Comparison of ENCODE assay signal across 9 mouse cellular contexts in genomic region chr10:75106940-75107381, GRCm38 (mm10). TPM values are rescaled to one million over a fixed set of nuclear protein-coding genes. Genes with fewer than 3 reads are reported as not detected.
A peak's percentile ranks its signal among the peaks of the same experiment; 100 is the strongest.
DNase-seq lines count a peak whose midpoint lies in the region; ATAC-seq and TF ChIP-seq lines count a peak whose summit lies in the region.
"Had no signal": no experiment of that assay in that cellular context is flagged by ENCODE, and none has a peak within 500 bp of the region (broad histone marks: within the 10 kb centered on the region; RNA-seq: fewer than 3 reads in every experiment).

No protein-coding gene starts in this region.

- no peak overlapping the region; the same call in 1 of the 2 replicates for H3K9ac ChIP-seq in intestine, embryonic 15.5 days

- H3K27me3 ChIP-seq in intestine, embryonic 15.5 days (replicated peaks) = no peaks in the 10 kb centered on the region
- H3K27me3 ChIP-seq in myocyte (ENCODE audit: control insufficient read depth, insufficient read depth, insufficient read length) = no peaks in the 10 kb centered on the region

- peak; percentile 49 for DNase-seq in kidney, adult 9 months
- no peak for DNase-seq in kidney, adult 18-20 months
- DNase-seq in embryo, embryonic 9.5 days (ENCODE audit: extremely low spot score) = peak; percentile 37
- no peak for DNase-seq in adipocyte (ENCODE audit: low spot score)
- DNase-seq: layer of hippocampus, postnatal 36 days had no signal

- TF ChIP-seq POLR2A in myocyte (IDR thresholded peaks at IDR 0.05; ENCODE audit: insufficient read length, low read depth) = no peak

- no peak overlapping the region for H3K4me2 ChIP-seq in intestine, embryonic 15.5 days (replicated peaks)
- peak overlapping the region; percentile 26 for H3K4me2 ChIP-seq in myocyte (ENCODE audit: low read depth)

- no peak overlapping the region for H3K4me3 ChIP-seq in intestine, embryonic 15.5 days (replicated peaks)
- H3K4me3 ChIP-seq in myocyte = no peak overlapping the region

- H3K27ac ChIP-seq in intestine, embryonic 15.5 days = peak overlapping the region; percentile 45

- 18% methylated on average over 5 of the region's 5 CpGs for WGBS in intestine, embryonic 15.5 days

- no peaks in the 10 kb centered on the region for H3K36me3 ChIP-seq in intestine, embryonic 15.5 days
- H3K36me3 ChIP-seq in myocyte (ENCODE audit: control insufficient read depth, insufficient read depth) = no peaks in the 10 kb centered on the region

- peaks cover 33% of the 10 kb centered on the region for H3K4me1 ChIP-seq in intestine, embryonic 15.5 days (replicated peaks)

- ATAC-seq in intestine, embryonic 15.5 days = no peak
- no peak for ATAC-seq in erythroblast, adult 5-6 weeks (replicated peaks; ENCODE audit: low FRiP score, poor library complexity, severe bottlenecking)
- no peak for ATAC-seq in inflammation-experienced regulatory T-cells, adult 6 months

- H3ac ChIP-seq in myocyte (ENCODE audit: control insufficient read depth, insufficient read length) = no peak overlapping the region

- no peaks in the 10 kb centered on the region for H3K9me3 ChIP-seq in intestine, embryonic 15.5 days

- H3K79me2 ChIP-seq in myocyte (ENCODE audit: control insufficient read depth, insufficient read depth) = peaks cover 46% of the 10 kb centered on the region

TF ChIP-seq in myocyte, 11 proteins besides CTCF, POLR2A, EP300 and RAD21:
- TF ChIP-seq USF1 (IDR thresholded peaks at IDR 0.05; ENCODE audit: low read depth) = peak; percentile 58
- TF ChIP-seq MYOG (IDR thresholded peaks at IDR 0.05; ENCODE audit: control insufficient read depth in 1 of 3, insufficient read depth in 1 of 3, insufficient read length in 2 of 3, low read depth in 2 of 3) = no peak

RNA-seq across cellular contexts. Expression of gene Bcr, which starts 46.6 kb away (rescaled TPM):
- polyA plus RNA-seq in intestine, embryonic 15.5 days (2015; fragmentation: Nextera tagmentation; extraction: Ambion mirVana) = 11.7 and 12.9 TPM in 2 replicates
- 16.8 TPM for polyA plus RNA-seq in myocyte (2012; fragmentation: generic; extraction: Trizol)
- 2.7 and 3.7 TPM in 2 replicates for total RNA-seq in erythroblast, adult 5-6 weeks (2015; ENCODE audit: low replicate concordance)
- 2.3 and 4.9 TPM in 2 replicates for total RNA-seq in erythroblast, adult 5-6 weeks (2017; ENCODE audit: low replicate concordance)
- 1 to 10 TPM; 5.5 to 9.0 (median 6.4) TPM for polyA plus RNA-seq in inflammation-experienced regulatory T-cells, adult 6 months (2017; shearing (Covaris generic))

Comparison
In these comparisons a context has a peak if more than half of its experiments do, and no peak if none do; other contexts are left out.
1. DNase-seq: peak in kidney, adult 9 months (single experiment) and embryo, embryonic 9.5 days (single experiment); none in kidney, adult 18-20 months (single experiment) and adipocyte (single experiment).